Mouse (Mus musculus) heart, embryonic 16.5 days (tissue): Measurements from ENCODE around the gene Nrg3. TPM values are rescaled to one million over a fixed set of nuclear protein-coding genes. Genes with fewer than 3 reads are reported as not detected.
"Not testable (repeated sequence)": the region's sequence is repeated elsewhere in the genome, so short reads cannot be mapped to it uniquely, and the experiment has no call there.

Source experiments
- ATAC-seq: fragments of 200-750 bp; cut with Nextera tagmentation; replicated peaks from 2 replicates; pipeline ENCODE4 v1.8.0; 2017; ENCODE audit warnings: moderate number of reproducible peaks; ENCODE audit not compliant: insufficient read depth, low FRiP score; ENCODE audit errors: extremely low read depth
- H3K27ac ChIP-seq: fragments of 300-500 bp; sonication (generic); 2 replicates; pipeline ENCODE4 v1.5.1; 2014; ENCODE audit warnings: mild to moderate bottlenecking, low read length, control low read depth, moderate library complexity
- H3K27me3 ChIP-seq: fragments of 300-500 bp; sonication (generic); 2 replicates; pipeline ENCODE4 v1.6.1; 2014; ENCODE audit warnings: low read length, mixed read lengths; ENCODE audit not compliant: control insufficient read depth, insufficient read depth
- H3K36me3 ChIP-seq: fragments of 300-500 bp; sonication (generic); 2 replicates; pipeline ENCODE4 v1.6.1; 2014; ENCODE audit not compliant: control insufficient read depth, insufficient read depth
- H3K4me1 ChIP-seq: fragments of 300-500 bp; sonication (generic); 2 replicates; pipeline ENCODE4 v1.6.1; 2014; ENCODE audit warnings: low read length, mixed read lengths; ENCODE audit not compliant: control insufficient read depth, insufficient read depth
- H3K4me2 ChIP-seq: fragments of 300-500 bp; sonication (generic); 2 replicates; pipeline ENCODE4 v1.6.1; 2014; ENCODE audit warnings: low read depth, mild to moderate bottlenecking, control low read depth, low read length
- H3K4me3 ChIP-seq: fragments of 300-500 bp; sonication (generic); 2 replicates; pipeline ENCODE4 v1.5.1; 2014; ENCODE audit warnings: mild to moderate bottlenecking, control low read depth, low read length
- H3K9ac ChIP-seq: fragments of 300-500 bp; sonication (generic); 2 replicates; pipeline ENCODE4 v1.6.1; 2014; ENCODE audit warnings: low read length, control low read depth
- H3K9me3 ChIP-seq: fragments of 300-500 bp; sonication (generic); replicated peaks from 2 replicates; pipeline ENCODE4 v1.6.1; 2016; ENCODE audit warnings: low read length; ENCODE audit not compliant: control insufficient read depth
- WGBS: fragments of 180-500 bp; shearing (Covaris S2); extraction: QIAGEN DNeasy Blood & Tissue Kit; methylation state at CpG from one replicate; pipeline ENCODE4 v1.1.7; 2014; 5-methylcytosine and 5-hydroxymethylcytosine counted together
- polyA plus RNA-seq: library from polyadenylated mRNA; unstranded; fragments of >200 nt; fragmentation: Nextera tagmentation; extraction: Ambion mirVana; gene quantifications from 2 replicates; pipeline ENCODE4 v1.2.1, GENCODE M21; 2015

The Nrg3 gene
- polyA plus RNA-seq, 1 experiment from 2014 or later = not detected

GRCm38 (mm10) chr14:39117977-39118376, 354.9 kb downstream of the Nrg3 start:
- no peaks in the 10 kb centered on the region for H3K27me3 ChIP-seq
- H3K36me3 ChIP-seq = no peaks in the 10 kb centered on the region
- no peak overlapping the region for H3K4me2 ChIP-seq
- H3K4me3 ChIP-seq = no peak overlapping the region
- no peak for ATAC-seq
- no peak overlapping the region for H3K27ac ChIP-seq
- no peaks in the 10 kb centered on the region for H3K9me3 ChIP-seq
- H3K9ac ChIP-seq = no peak overlapping the region
- no peaks in the 10 kb centered on the region for H3K4me1 ChIP-seq
- 64% methylated on average over 3 of the region's 3 CpGs for WGBS

- ATAC-seq, H3K4me1 ChIP-seq, H3K9ac ChIP-seq, H3K27ac ChIP-seq, H3K9me3 ChIP-seq, H3K36me3 ChIP-seq, H3K4me2 ChIP-seq, H3K27me3 ChIP-seq, H3K4me3 ChIP-seq: not testable (repeated sequence)
- WGBS = 75% methylated on average over 3 of the region's 3 CpGs
Observed at GRCm38 (mm10) chr14:39116522-39117231, 356.2 kb downstream of the Nrg3 start.

- no peak overlapping the region for H3K9ac ChIP-seq
- H3K9me3 ChIP-seq = no peaks in the 10 kb centered on the region
- ATAC-seq = no peak
- H3K27ac ChIP-seq = no peak overlapping the region
- H3K4me3 ChIP-seq = no peak overlapping the region
- H3K4me1 ChIP-seq = no peaks in the 10 kb centered on the region
- no peaks in the 10 kb centered on the region for H3K27me3 ChIP-seq
- 72% methylated on average over 3 of the region's 3 CpGs for WGBS
- no peaks in the 10 kb centered on the region for H3K36me3 ChIP-seq
- H3K4me2 ChIP-seq = no peak overlapping the region
Observed at GRCm38 (mm10) chr14:39109566-39109965, 363.3 kb downstream of the Nrg3 start.

- no peak for ATAC-seq
- 75% methylated on average over 3 of the region's 3 CpGs for WGBS
- H3K27ac ChIP-seq = no peak overlapping the region
Observed at GRCm38 (mm10) chr14:39106776-39107175, 366.1 kb downstream of the Nrg3 start.

GRCm38 (mm10) chr14:39095219-39095618, 377.7 kb downstream of the Nrg3 start:
- Histone ChIP-seq H3K4me1 (no peaks in the 10 kb centered on the region), H3K4me3 (no peak overlapping the region), H3K27ac (no peak overlapping the region), H3K27me3 (no peaks in the 10 kb centered on the region), H3K36me3 (no peaks in the 10 kb centered on the region), H3K4me2 (no peak overlapping the region), H3K9ac (no peak overlapping the region), H3K9me3 (no peaks in the 10 kb centered on the region)
- ATAC-seq = no peak
- 43% methylated on average over 1 of the region's 1 CpGs for WGBS

More at GRCm38 (mm10) chr14:39106776-39107175, 366.1 kb downstream of the Nrg3 start:
- H3K36me3 ChIP-seq = no peaks in the 10 kb centered on the region
- H3K9ac ChIP-seq = no peak overlapping the region
- no peaks in the 10 kb centered on the region for H3K4me1 ChIP-seq
- no peaks in the 10 kb centered on the region for H3K27me3 ChIP-seq
- no peak overlapping the region for H3K4me2 ChIP-seq
- no peak overlapping the region for H3K4me3 ChIP-seq
- H3K9me3 ChIP-seq = no peaks in the 10 kb centered on the region

GRCm38 (mm10) chr14:39079461-39079860, 393.4 kb downstream of the Nrg3 start:
- H3K4me2 ChIP-seq = no peak overlapping the region
- no peak overlapping the region for H3K9ac ChIP-seq
- no peaks in the 10 kb centered on the region for H3K9me3 ChIP-seq
- H3K4me3 ChIP-seq = no peak overlapping the region
- no peaks in the 10 kb centered on the region for H3K36me3 ChIP-seq
- H3K27me3 ChIP-seq = no peaks in the 10 kb centered on the region
- ATAC-seq = no peak
- H3K27ac ChIP-seq = no peak overlapping the region
- no peaks in the 10 kb centered on the region for H3K4me1 ChIP-seq
- 61% methylated on average over 1 of the region's 1 CpGs for WGBS

- Histone ChIP-seq H3K4me3 (no peak overlapping the region), H3K9me3 (no peaks in the 10 kb centered on the region), H3K27ac (no peak overlapping the region), H3K36me3 (no peaks in the 10 kb centered on the region), H3K4me1 (no peaks in the 10 kb centered on the region), H3K27me3 (no peaks in the 10 kb centered on the region), H3K4me2 (no peak overlapping the region), H3K9ac (no peak overlapping the region)
- no peak for ATAC-seq
- WGBS = 83% methylated on average over 2 of the region's 2 CpGs
Observed at GRCm38 (mm10) chr14:39051542-39051941, 421.3 kb downstream of the Nrg3 start.

GRCm38 (mm10) chr14:39049021-39049420, 423.9 kb downstream of the Nrg3 start:
- ATAC-seq = no peak
- no peak overlapping the region for H3K9ac ChIP-seq
- no peak overlapping the region for H3K4me2 ChIP-seq
- no peaks in the 10 kb centered on the region for H3K27me3 ChIP-seq
- H3K9me3 ChIP-seq = no peaks in the 10 kb centered on the region
- H3K4me1 ChIP-seq = no peaks in the 10 kb centered on the region
- H3K27ac ChIP-seq = no peak overlapping the region
- WGBS = 46% methylated on average over 2 of the region's 2 CpGs
- H3K36me3 ChIP-seq = no peaks in the 10 kb centered on the region
- no peak overlapping the region for H3K4me3 ChIP-seq

GRCm38 (mm10) chr14:39044290-39044689, 428.6 kb downstream of the Nrg3 start:
- Histone ChIP-seq H3K27me3 (no peaks in the 10 kb centered on the region), H3K27ac (no peak overlapping the region), H3K36me3 (no peaks in the 10 kb centered on the region), H3K4me3 (no peak overlapping the region), H3K9me3 (no peaks in the 10 kb centered on the region), H3K9ac (no peak overlapping the region), H3K4me2 (no peak overlapping the region), H3K4me1 (no peaks in the 10 kb centered on the region)
- ATAC-seq = no peak
- WGBS = 63% methylated on average over 1 of the region's 1 CpGs
